Mouse (Mus musculus): Measurements from ENCODE around the gene Chsy1.

The Chsy1 gene

DNA sequence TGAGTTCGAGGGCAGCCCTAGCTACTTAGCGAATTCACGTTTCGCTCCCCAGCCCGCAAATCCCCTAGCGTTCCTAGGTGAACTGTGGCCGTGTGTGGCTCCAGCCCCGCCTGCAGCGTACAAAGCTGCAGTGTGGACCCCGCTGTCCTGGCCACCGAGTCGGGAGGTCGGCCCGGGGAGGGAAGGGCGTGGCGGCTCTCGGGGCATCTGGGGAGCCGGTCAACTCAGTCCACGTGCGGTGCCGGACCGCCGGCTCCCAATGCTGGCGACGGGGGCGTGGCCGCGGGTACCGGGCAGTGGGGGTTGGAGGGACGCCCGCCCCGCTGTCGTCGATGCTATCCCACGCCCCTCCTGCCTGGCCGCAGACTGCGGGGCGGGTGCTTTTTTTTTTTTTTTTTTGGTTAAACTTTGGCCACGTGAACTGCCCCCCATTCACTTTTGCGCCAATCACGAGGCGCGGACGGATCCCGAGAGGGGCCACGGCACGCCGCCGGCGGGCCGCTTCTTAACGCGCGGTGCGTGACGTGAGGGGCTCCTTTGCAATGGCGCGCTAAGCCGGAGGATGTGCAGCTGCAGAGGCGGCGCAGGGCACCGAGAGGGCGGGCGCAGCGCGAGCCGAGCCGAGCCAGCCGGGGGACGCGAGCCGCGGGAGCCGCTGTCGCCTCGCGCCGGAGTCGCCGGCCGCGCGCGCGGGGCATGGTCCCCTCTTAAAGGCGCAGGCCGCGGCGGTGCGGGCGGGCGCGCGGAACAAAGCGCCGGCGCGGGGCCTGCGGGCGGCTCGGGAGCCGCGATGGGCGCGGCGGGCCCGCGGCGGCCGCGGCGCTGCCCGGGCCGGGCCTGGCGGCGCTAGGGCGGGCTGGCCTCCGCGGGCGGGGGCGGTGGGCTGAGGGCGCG is at the start of gene Chsy1:
Gene Chsy1 (plus strand): TSS at position 555 of the 894 bp plus-strand sequence.
- in situ Hi-C loops (cut with MboI; ENCODE audit: low sequenced_read_pairs) = loop anchor here (10.0 kb wide), 3 partner anchors 156 to 556 kb away; no protein-coding TSS in a partner anchor

DNA sequence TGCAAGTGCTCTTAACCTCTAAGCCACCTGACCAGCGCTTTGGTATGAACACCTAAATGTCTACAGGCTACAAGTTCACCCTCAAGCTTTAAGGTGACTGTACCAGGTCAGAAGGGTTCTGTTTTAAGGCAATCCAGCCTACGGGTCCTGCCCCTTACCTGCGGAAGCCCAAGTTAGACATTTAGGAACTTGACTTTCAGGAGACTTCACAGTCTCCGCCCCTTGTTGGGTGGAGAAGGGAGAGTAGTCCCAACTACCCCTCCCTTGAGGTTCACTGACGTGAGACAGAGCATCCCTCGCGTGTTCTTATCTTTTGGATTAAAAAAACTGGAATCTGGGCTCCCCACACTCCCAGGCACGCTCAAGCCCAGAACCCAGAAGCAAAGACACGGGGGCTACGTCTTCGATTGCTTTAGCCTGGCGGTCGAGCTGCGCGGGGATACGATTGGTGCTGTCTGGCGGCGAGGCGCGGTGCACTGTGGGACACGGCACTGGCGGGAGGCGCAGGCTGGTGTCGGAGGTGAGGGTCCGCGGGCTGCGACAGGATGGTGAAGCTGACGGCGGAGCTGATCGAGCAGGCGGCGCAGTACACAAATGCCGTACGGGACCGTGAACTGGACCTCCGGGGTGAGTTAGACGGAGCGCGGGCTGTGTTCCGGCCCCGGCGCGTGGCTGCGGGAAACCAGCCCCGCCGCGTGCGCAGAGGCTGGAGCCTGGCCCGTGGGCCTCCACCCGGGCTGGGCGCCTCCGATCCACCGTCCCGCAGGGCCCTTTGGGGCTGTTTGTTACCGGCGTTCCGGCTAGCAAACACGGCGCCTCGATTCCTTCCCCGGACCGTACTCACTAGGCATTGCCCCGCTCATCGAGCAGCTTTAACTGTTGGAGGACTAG is 49.0 kb upstream of the Chsy1 start:
- in situ Hi-C loops (cut with MboI; ENCODE audit: low sequenced_read_pairs) = no loop called here

DNA sequence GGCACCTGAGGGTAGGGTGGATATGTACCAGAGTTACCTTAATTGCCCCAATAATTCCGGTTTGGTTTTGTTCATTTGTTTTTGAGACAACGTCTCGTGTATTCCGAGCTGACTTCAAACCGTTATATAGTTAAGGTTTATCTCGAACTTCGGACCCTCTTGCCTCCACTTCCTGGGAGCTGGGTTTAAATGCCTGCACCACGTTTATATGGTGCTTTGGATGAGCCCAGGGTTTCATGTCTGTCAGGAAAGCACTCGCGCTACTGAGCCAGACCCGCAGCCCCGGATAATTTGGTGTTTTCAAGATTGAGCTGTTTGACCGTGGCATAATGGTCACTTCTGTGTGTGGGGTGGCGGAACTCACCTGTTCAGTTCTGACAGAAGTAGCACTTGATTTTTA is 48.3 kb upstream of the Chsy1 start:
- in situ Hi-C loops (cut with MboI; ENCODE audit: low sequenced_read_pairs) = no loop called here

DNA sequence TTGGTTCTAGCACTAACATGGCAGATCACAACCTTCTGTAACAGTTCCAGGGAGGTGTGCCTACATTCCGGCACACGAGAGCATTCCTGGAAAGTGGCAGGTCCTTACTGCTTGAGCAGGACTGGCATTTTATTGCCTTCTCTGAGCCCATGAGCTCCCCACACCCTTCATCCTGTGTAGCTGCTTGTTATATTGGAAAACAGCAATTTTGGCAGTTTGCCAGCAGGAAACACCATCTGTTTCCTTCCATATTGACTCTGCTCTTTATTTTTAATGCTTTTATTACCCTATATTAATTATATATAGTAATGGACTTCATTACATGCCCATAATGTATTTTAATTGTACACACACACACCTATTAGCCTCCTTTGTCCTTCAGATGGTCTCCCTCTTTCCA is 32.9 kb upstream of the Chsy1 start:
- in situ Hi-C loops (cut with MboI; ENCODE audit: low sequenced_read_pairs) = no loop called here

DNA sequence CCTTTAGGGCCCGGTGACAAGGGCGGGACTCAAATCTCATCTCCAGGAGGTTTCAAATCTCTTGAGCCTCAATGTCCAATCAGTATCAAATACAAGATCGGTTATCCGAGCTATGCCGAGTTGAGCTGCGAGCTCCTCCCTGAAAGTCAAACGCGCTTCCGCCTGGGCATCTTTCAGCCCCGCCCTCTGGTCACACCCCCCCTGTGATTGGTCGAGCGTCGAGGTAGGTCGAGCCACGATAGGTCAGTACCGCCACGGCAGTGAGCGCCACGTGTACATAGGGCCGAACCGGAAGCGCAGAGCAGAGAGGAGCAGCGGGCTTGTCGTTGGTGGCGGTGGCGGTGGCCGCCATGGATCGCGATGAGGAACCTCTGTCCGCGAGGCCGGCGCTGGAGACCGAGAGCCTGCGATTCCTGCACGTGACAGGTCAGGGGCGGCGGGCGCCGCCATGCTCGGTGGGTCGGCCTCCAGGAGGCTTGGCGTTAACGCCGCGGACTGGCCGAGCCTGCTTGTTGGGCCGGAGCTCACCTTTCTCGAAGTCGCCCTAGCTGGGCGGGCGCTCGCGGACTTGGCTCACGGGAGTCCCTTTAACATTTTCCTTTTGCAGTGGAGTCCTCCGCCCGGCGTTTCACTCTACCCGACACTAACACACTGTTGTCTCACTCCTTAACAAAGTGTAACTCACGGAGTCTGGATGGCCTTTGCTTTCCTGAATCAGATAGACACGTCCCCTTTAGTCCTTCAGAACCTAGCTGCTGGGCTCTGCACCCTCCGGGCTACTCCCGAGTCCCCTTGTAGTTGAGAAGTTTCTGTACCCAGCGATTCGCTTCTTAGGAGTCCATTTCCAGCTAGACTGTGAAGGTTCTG is 29.7 kb upstream of the Chsy1 start, which contains the start of gene Selenos:
Gene Selenos (plus strand): TSS at position 286 of the 867 bp plus-strand sequence.
- in situ Hi-C loops (cut with MboI; ENCODE audit: low sequenced_read_pairs) = no loop called here

DNA sequence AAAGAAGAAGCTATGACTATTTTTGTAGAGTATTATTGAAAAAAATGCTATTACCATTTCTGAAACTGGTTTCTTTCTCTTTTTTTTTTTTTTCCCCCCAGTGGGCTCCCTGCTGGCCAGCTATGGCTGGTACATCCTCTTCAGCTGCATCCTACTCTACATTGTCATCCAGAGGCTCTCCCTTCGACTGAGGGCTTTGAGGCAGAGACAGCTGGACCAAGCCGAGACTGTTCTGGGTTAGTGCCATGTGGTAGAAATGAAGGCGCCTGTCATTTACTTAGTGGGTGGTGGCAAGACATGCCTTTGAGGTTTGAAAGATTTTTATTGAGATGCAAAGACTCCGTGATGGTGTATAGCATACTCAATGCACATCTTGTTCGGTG is 29.1 kb upstream of the Chsy1 start:
- in situ Hi-C loops (cut with MboI; ENCODE audit: low sequenced_read_pairs) = no loop called here

DNA sequence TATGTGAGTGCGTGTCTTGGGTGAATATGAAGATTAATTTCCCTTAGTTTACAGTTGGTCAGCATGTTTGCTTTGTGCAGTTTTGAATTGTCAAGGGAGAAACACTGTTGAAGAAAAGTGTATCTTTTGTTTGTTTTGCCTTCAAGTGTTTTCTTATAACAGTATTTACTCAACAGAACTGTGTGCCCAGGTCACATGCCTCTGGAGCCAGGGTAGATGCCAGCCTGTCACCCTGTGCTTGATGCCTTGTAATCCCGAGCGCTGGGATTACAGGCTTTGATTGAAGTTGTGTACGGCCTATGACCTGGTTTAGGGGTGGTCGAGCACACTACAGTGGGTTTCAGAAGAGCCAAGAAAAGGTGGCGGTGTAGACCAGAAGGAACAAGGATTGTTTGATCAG is 25.6 kb upstream of the Chsy1 start:
- in situ Hi-C loops (cut with MboI; ENCODE audit: low sequenced_read_pairs) = no loop called here

DNA sequence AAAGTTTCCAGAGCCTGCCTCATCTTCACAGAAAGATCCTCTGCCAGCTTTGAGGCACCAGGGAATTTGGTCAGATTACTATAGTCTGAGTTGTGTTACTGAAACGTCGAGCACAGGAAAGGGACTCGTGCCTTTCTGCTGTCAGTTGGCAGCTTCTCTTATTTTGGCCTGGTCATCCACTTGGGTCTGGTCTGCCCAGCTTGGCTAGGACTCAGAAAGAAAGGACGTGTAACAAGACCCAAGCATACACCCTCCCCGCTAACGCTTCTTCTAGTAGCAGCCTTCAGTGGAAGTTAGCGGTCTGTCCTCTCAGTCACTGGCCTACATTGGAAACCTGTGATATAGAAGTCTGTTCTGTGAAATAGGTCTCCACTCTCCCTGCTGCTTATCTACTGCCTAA is 24.8 kb upstream of the Chsy1 start:
- in situ Hi-C loops (cut with MboI; ENCODE audit: low sequenced_read_pairs) = no loop called here

DNA sequence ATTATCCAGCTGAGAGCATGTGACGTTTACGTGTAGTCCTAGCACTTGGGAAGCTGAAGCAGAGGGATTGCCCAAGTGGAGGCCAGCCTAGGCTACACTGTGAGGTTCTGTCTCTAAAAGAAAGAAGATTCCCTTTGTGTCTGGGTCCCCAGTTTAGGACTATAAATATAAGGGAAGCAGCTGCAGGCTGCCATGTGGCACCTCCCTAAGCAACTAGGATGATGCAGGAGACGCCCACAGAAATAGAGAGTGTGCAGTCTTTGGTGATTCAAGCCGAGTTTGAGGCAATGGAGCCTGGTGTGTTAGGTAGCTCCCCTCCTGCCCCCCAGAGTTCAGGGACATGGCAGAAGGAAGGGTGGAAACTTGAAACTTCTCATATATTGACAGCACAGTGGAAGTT is 21.7 kb upstream of the Chsy1 start:
- in situ Hi-C loops (cut with MboI; ENCODE audit: low sequenced_read_pairs) = no loop called here

DNA sequence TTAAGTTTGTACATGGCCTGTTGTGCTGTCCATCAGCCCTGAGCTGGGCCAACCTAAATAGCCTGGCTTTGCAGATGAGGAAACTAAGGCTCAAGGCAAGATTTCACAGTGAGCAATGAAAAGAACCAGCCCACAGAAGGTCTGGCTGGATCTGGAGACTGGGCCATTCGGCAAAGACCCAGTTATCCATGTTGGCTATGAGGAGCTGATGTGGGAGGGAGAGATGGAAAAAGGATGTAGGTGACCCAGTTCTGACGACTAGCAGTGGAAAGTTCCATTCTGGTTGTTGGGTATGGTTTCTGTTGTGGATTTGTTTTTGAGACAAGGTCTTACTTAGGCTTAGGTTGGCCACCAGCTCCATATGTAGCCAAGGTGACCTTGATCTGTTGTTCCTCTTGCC is 21.2 kb upstream of the Chsy1 start:
- in situ Hi-C loops (cut with MboI; ENCODE audit: low sequenced_read_pairs) = no loop called here

DNA sequence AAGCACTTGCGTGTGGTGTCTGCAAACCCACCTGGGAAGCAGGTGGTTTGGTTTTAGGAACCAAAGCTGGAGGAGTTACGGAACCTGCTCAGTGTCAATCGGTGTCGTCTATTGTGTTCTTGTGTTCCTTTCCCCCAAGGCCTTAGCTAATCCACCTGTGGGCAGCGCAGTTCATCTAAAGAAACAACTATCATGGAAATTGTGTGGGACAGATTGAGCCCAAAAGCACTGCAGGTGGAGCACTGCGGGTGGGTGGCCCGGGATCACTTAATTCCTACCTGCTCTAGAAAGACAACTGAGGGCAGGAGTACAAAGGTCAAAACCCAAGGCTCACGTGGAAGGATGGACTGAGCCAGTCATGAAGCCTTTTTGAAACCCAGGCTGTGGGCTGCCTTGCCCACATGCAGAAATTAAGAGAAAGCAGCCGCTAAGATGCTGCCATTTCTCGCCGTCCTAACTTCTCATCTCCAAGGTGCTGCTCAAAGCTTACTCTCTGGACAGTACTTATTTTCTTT is 18.6 kb upstream of the Chsy1 start:
- in situ Hi-C loops (cut with MboI; ENCODE audit: low sequenced_read_pairs) = no loop called here

DNA sequence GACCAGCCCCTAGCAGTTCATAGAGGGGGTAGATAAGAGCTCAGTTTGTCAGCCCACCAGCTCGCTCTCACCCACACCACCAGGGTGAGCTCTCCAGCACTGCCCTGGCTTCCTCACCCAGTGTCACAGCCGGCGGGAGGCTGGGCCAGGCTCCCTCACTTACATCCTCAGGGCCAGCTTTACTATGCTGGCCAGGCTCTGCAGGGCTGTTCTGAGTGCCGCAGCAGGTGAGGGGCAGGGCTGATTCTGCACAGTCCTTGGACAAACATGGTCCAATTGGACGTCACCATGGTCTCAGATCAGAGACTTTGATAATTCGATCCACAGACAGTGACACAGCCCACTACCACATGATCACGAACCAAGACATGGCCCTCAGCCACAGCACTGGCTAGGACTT is 17.8 kb upstream of the Chsy1 start:
- in situ Hi-C loops (cut with MboI; ENCODE audit: low sequenced_read_pairs) = no loop called here

DNA sequence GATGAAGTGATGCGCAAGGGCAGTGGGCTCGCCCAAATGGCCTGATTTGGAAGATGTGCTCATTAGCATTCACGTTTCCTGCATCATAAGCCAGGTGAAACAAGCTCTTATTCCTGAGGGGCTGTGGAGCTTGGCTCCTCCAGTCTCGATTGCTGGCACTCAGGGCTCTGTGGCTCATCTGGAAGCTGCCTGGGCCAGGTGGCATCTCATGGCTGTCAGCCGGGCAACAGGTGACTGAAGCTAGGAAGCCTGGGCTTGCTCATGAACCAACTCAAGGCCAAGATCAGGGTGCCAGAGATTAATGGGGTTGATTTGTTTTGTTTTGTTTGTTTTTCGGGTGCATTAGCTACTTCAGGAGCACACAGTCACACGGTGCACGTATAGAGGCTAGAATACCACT is 16.7 kb upstream of the Chsy1 start:
- in situ Hi-C loops (cut with MboI; ENCODE audit: low sequenced_read_pairs) = no loop called here

DNA sequence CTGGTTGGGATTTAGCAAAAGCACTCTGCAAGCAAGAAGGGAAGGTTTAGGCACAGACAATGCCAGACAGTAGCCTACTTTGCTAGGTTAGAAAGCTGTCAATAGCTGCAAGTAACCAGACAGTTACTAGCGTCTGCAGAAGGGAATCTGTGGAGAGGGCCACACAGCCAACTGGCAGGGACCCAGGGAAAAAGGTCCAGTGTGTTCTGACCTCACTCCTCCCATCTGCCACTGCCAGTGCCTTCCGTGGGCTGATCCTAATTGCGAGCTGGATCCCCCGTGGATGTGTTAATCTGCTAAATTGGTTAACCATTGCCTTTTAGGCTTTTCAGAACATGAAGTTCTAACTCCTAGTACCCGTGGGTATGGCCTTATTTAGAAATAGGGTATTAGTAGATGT is 15.2 kb upstream of the Chsy1 start:
- in situ Hi-C loops (cut with MboI; ENCODE audit: low sequenced_read_pairs) = no loop called here

DNA sequence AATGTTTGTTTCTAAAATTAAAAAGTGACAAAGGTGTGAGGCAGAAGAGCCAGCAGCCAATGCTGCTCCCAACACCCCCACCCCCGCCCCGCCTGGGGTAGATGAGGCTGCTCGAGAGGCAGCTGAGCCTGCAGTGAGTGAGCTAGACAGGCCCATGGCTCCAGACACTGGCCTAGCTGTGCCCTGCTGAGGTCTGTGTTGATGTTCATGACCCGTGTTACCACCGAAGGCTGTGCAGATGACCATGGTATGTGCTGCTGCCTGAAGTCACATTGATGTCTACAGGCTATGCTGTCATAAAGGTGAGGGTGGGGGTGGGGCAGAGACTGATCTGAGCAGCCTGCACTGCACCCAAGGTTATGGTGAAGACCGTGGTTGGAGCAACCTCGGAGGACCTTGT is 10.5 kb upstream of the Chsy1 start:
- in situ Hi-C loops (cut with MboI; ENCODE audit: low sequenced_read_pairs) = no loop called here

DNA sequence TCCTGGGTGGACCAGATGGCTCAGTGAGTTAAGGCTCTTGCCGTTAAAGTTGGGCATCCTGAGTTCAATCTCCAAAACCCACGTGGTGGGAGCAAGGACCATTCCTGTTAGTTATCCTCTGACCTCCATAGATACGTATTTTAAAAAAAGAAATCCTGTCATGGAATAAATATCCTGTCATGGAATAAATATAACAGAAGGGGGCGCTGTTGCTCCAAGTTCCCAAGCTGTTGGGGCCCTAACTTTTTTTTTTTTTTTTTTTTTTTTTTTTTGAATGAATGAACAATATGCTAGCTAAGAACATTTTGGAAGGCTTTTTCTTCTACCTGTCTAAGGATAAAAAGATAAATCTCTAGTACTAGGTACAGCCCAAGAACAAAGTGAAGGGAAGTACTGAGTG is 7.4 kb upstream of the Chsy1 start:
- in situ Hi-C loops (cut with MboI; ENCODE audit: low sequenced_read_pairs) = loop anchor here (10.0 kb wide), 3 partner anchors 163 to 563 kb away; no protein-coding TSS in a partner anchor

DNA sequence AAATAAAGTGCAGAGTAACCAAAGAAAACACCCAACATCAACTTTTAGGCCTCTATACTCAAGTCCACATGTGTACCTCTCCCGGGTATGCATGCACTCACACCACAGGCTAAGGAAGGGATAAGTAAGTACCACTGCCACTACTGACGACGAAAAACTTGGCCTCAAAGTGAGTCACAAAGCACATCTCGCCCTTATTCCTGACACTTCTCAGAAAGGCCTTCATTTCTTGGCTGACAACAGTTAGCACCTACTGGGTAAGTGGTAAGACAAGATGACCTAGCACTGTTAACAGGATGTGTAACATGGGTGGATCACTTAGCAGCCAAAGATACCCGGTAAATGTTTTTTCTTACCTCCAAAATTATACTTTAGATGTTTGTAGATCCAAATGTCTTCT is 4.8 kb upstream of the Chsy1 start:
- in situ Hi-C loops (cut with MboI; ENCODE audit: low sequenced_read_pairs) = loop anchor here (10.0 kb wide), 3 partner anchors 160 to 560 kb away; no protein-coding TSS in a partner anchor

DNA sequence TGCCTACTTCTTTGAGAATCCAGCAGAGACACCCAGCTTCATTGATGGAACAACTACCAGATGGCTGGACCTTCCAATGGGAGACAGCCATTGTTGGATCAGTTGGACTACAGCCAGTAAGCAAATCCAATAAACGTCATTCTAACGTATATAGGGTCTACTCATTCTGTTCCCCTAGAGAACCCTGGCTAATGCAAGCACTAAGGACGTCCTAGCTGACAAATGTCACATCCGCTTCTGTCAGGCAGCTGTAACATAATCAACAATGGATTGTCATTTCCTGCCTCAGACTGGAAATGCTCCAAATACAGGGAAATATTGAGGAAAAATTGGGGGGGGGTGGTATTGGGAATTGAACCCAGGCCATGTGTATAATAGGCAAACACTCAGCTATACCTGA is 3.5 kb upstream of the Chsy1 start:
- in situ Hi-C loops (cut with MboI; ENCODE audit: low sequenced_read_pairs) = loop anchor here (10.0 kb wide), 3 partner anchors 159 to 559 kb away; no protein-coding TSS in a partner anchor

DNA sequence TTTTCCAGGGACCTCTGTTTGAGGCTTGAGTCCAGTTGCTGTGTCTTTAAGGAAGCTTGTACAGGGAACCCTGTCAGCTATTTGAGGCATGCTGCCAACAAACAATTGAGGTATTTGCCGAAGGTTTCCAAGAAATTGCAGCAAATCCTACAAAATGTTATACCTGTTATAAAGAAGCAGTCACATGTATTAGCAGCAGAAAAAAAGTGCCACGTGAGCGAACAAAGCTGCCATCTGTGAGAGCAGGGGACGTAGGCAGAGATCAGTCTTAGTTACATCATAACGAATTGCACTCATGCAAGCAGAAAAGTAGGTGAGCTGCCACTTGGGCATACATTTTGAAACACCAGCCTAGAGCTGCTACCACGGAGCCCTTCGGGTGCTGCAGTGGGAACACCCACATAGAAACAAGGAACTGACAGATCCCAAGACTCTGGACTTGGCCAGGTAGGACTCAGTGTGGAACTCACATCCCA is 2.7 kb upstream of the Chsy1 start:
- in situ Hi-C loops (cut with MboI; ENCODE audit: low sequenced_read_pairs) = loop anchor here (10.0 kb wide), 3 partner anchors 158 to 558 kb away; no protein-coding TSS in a partner anchor

DNA sequence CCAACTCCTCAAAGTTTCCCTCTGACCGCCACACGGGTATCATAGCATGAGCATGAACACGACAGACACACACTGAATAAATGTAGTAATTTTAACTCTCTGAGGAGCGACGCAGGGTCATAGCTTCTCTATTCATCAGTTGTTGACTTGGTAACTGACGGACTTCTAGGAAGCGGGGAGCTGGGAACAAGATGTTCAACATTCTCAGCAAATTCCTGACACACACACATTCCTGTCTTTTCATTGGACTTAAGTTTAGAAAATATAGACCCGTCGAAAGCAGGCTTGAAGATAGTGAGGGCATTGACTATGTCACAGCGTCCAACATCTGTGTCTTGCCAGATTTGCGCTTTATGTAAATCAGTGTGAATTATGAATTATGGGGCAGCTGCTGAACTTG is 2.1 kb upstream of the Chsy1 start:
- in situ Hi-C loops (cut with MboI; ENCODE audit: low sequenced_read_pairs) = loop anchor here (10.0 kb wide), 3 partner anchors 158 to 558 kb away; no protein-coding TSS in a partner anchor
